Mouse (Mus musculus) cortical plate, adult 2 months (tissue): ENCODE measurements around the gene Tbx3. TPM values are rescaled to one million over a fixed set of nuclear protein-coding genes. Genes with fewer than 3 reads are reported as not detected.

ENCODE experiments used
- H3K27ac ChIP-seq: fragments of 200-500 bp; 2 replicates; pipeline ENCODE4 v1.5.1; 2012; ENCODE audit warnings: low read length, control low read depth, inconsistent platforms; ENCODE audit not compliant: insufficient read depth
- H3K4me1 ChIP-seq: fragments of 200-500 bp; 2 replicates; pipeline ENCODE4 v1.6.1; 2011; ENCODE audit warnings: low read length; ENCODE audit not compliant: control insufficient read depth, insufficient read depth
- H3K4me3 ChIP-seq: fragments of 200-500 bp; 2 replicates; pipeline ENCODE4 v1.5.1; 2011; ENCODE audit warnings: mild to moderate bottlenecking, low read length, control low read depth; ENCODE audit not compliant: insufficient read depth
- CTCF ChIP-seq: fragments of 200-500 bp; IDR thresholded peaks from 2 replicates; pipeline ENCODE4 v1.5.1; 2011; ENCODE audit warnings: mild to moderate bottlenecking, control low read depth, low read length; ENCODE audit not compliant: insufficient read depth; ENCODE audit errors: extremely low read depth
- POLR2A ChIP-seq: fragments of 200-500 bp; IDR thresholded peaks from 2 replicates; pipeline ENCODE4 v1.6.1; 2011; ENCODE audit warnings: mild to moderate bottlenecking, low read length, control low read depth; ENCODE audit not compliant: insufficient read depth; ENCODE audit errors: extremely low read depth
- polyA plus RNA-seq: library from polyadenylated mRNA; depleted of rRNA; stranded (reverse); fragments of >200 nt; gene quantifications from 2 replicates; pipeline ENCODE4 v1.2.3, GENCODE M21; 2012

The Tbx3 gene
- polyA plus RNA-seq, 1 experiment = 1.8 TPM

GRCm38 (mm10) chr5:119676245-119676644 lies 5.8 kb downstream of the Tbx3 start:
- TF ChIP-seq CTCF (no peak), POLR2A (no peak)

GRCm38 (mm10) chr5:119678516-119678915 lies 8.0 kb downstream of the Tbx3 start:
- no peak overlapping the region for H3K27ac ChIP-seq
- TF ChIP-seq CTCF = no peak
- TF ChIP-seq POLR2A = no peak
- no peaks in the 10 kb centered on the region for H3K4me1 ChIP-seq
- no peak overlapping the region for H3K4me3 ChIP-seq

More at GRCm38 (mm10) chr5:119676245-119676644, 5.8 kb downstream of the Tbx3 start:
- no peak overlapping the region for H3K4me3 ChIP-seq
- no peak overlapping the region for H3K27ac ChIP-seq
- no peaks in the 10 kb centered on the region for H3K4me1 ChIP-seq

- Histone ChIP-seq H3K27ac (no peak overlapping the region), H3K4me3 (no peak overlapping the region), H3K4me1 (no peaks in the 10 kb centered on the region)
- no peak for TF ChIP-seq CTCF
Observed at GRCm38 (mm10) chr5:119679084-119679483, 8.6 kb downstream of the Tbx3 start.

GRCm38 (mm10) chr5:119679614-119680328 lies 9.3 kb downstream of the Tbx3 start:
- TF ChIP-seq POLR2A (no peak), CTCF (no peak)
- no peak overlapping the region for H3K4me3 ChIP-seq

GRCm38 (mm10) chr5:119680329-119681010 lies 10.0 kb downstream of the Tbx3 start:
- H3K27ac ChIP-seq = no peak overlapping the region
- TF ChIP-seq POLR2A = no peak
- TF ChIP-seq CTCF = no peak
- no peak overlapping the region for H3K4me3 ChIP-seq
- no peaks in the 10 kb centered on the region for H3K4me1 ChIP-seq

More at GRCm38 (mm10) chr5:119679614-119680328, 9.3 kb downstream of the Tbx3 start:
- H3K27ac ChIP-seq = no peak overlapping the region
- no peaks in the 10 kb centered on the region for H3K4me1 ChIP-seq

GRCm38 (mm10) chr5:119681011-119681832 lies 10.8 kb downstream of the Tbx3 start:
- Histone ChIP-seq H3K4me1 (no peaks in the 10 kb centered on the region), H3K4me3 (no peak overlapping the region), H3K27ac (no peak overlapping the region)
- TF ChIP-seq CTCF = no peak
- no peak for TF ChIP-seq POLR2A

- Histone ChIP-seq H3K4me3 (no peak overlapping the region), H3K4me1 (no peaks in the 10 kb centered on the region)
Observed at GRCm38 (mm10) chr5:119681833-119682210, 11.4 kb downstream of the Tbx3 start.

GRCm38 (mm10) chr5:119682646-119683515 lies 12.4 kb downstream of the Tbx3 start:
- H3K4me3 ChIP-seq = no peak overlapping the region
- no peaks in the 10 kb centered on the region for H3K4me1 ChIP-seq
- H3K27ac ChIP-seq = no peak overlapping the region
- TF ChIP-seq POLR2A = no peak
- TF ChIP-seq CTCF = no peak

More at GRCm38 (mm10) chr5:119681833-119682210, 11.4 kb downstream of the Tbx3 start:
- no peak overlapping the region for H3K27ac ChIP-seq
- no peak for TF ChIP-seq CTCF
- TF ChIP-seq POLR2A = no peak

- Histone ChIP-seq H3K4me3 (no peak overlapping the region), H3K27ac (no peak overlapping the region), H3K4me1 (no peaks in the 10 kb centered on the region)
- TF ChIP-seq CTCF (no peak), POLR2A (no peak)
Observed at GRCm38 (mm10) chr5:119683861-119684260, 13.4 kb downstream of the Tbx3 start.
